Mouse (Mus musculus) heart, adult 2 months (tissue): ENCODE measurements around the gene Zfp507. TPM values are rescaled to one million over a fixed set of nuclear protein-coding genes. Genes with fewer than 3 reads are reported as not detected.

Source experiments
- DNase-seq, 2 experiments: peaks; one replicate each; pipeline ENCODE4 v3.0.0; 2021
- H3K27ac ChIP-seq: fragments of 200-600 bp; 2 replicates; pipeline ENCODE4 v1.8.1; 2022
- H3K27me3 ChIP-seq: fragments of 200-500 bp; 2 replicates; pipeline ENCODE4 v1.6.1; 2012; ENCODE audit warnings: mild to moderate bottlenecking, low read length, inconsistent platforms, mixed read lengths; ENCODE audit not compliant: control insufficient read depth, insufficient read depth
- H3K36me3 ChIP-seq: fragments of 200-500 bp; 2 replicates; pipeline ENCODE4 v1.6.1; 2012; ENCODE audit warnings: low read length, inconsistent platforms; ENCODE audit not compliant: control insufficient read depth, insufficient read depth
- H3K4me1 ChIP-seq: fragments of 200-500 bp; 2 replicates; pipeline ENCODE4 v1.6.1; 2011; ENCODE audit warnings: low read length; ENCODE audit not compliant: control insufficient read depth, insufficient read depth
- H3K4me3 ChIP-seq: fragments of 200-600 bp; 2 replicates; pipeline ENCODE4 v1.8.1; 2022
- H3K79me2 ChIP-seq: fragments of 200-500 bp; replicated peaks from 2 replicates; pipeline ENCODE4 v1.6.1; 2012; ENCODE audit warnings: mild to moderate bottlenecking, inconsistent platforms, low read length, moderate library complexity, mixed read lengths; ENCODE audit not compliant: control insufficient read depth, insufficient read depth
- H3K9ac ChIP-seq: fragments of 200-500 bp; 2 replicates; pipeline ENCODE4 v1.6.1; 2012; ENCODE audit warnings: low read depth, mild to moderate bottlenecking, control low read depth, inconsistent platforms, low read length, mixed read lengths
- CTCF ChIP-seq: fragments of 200-600 bp; IDR thresholded peaks from 2 replicates; pipeline ENCODE4 v1.8.1; 2022; ENCODE audit warnings: antibody characterized with exemption, mild to moderate bottlenecking, moderate library complexity
- EP300 ChIP-seq: fragments of 200-500 bp; IDR thresholded peaks from 2 replicates; pipeline ENCODE4 v1.6.1; 2011; ENCODE audit warnings: low read depth, low read length, control low read depth; ENCODE audit not compliant: insufficient read depth
- POLR2A ChIP-seq: fragments of 200-500 bp; IDR thresholded peaks from 2 replicates; pipeline ENCODE4 v1.6.1; 2011; ENCODE audit warnings: mild to moderate bottlenecking, low read depth, low read length, control low read depth; ENCODE audit not compliant: insufficient read depth
- WGBS: fragments of 180-500 bp; shearing (Covaris S2); methylation state at CpG from one replicate; pipeline ENCODE4 v1.1.7; 2018; 5-methylcytosine and 5-hydroxymethylcytosine counted together
- intact Hi-C: fragments of 180-260 bp; cut with DNase I; formaldehyde crosslinking; loops from one replicate; pipeline ENCODE4 v1.15.1; 2025
- polyA plus RNA-seq: library from polyadenylated mRNA; depleted of rRNA; stranded (reverse); fragments of >200 nt; gene quantifications from 2 replicates; pipeline ENCODE4 v1.2.3, GENCODE M21; 2012
- total RNA-seq, 2 experiments: library from RNA; stranded (reverse); gene quantifications; 2 replicates each; pipeline ENCODE4 v1.2.3; 2021

Zfp507 gene
- total and polyA plus RNA-seq, 3 experiments, result 3.7 to 11.2 (median 9.4) TPM

DNA sequence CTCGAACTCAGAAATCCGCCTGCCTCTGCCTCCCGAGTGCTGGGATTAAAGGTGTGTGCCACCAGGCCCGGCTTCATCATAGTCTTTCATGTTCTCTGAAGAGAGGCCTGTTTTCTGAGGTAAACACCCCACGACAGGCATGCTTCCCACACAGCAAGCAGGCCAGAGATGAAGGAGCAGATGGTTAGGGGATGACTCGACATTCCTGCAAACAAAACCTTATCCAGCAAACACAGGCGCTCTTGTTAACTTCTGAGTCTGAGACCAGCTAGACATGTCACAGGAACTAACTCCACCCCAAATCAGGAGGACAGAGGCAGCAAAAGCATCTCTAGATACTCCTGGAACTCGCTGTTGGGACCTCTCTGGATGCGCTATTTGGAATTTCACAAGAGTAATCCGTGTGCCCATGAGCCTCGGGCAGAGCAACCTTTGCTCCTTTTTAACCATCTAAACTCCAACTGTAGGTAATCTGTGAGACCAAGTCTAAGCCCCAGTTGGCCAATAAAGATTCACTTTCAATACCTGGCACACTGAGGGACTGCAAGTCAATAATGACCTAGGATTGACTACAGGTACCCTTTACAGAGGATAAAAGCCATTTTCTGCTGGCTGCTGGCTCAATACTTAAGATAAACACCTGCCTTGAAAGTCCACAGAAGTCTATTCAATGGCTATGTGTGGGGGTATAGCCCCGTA is 10.5 kb downstream of the Zfp507 start:
- WGBS, result 82% methylated on average over 12 of the region's 12 CpGs
- intact Hi-C loops, result no loop called here
- no peak for TF ChIP-seq EP300
- no peak for TF ChIP-seq CTCF
- no peak for TF ChIP-seq POLR2A

DNA sequence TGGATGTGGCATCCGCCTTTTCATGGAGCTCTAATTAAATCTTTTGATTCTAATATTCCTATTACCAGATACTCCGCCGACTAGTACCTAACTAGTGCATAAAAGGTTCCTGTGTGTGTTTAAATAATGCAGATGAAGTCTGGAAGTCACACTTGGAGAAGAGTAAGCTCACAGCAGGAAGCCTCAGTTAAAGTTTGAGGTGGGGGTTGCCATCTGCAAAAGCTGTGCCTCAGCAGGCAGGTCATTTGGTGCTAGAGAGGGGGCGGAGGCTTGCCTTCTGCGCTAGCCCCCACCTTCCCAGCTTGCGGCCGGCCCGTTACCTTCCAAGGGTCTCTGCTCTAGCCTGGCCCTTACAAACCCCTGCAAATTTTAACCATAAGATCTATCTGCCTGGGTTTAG is 11.9 kb downstream of the Zfp507 start:
- intact Hi-C loops, result no loop called here
- Histone ChIP-seq H3K27me3 (no peaks in the 10 kb centered on the region), H3K27ac (no peak overlapping the region), H3K4me1 (no peaks in the 10 kb centered on the region), H3K9ac (no peak overlapping the region), H3K79me2 (no peaks in the 10 kb centered on the region), H3K4me3 (no peak overlapping the region), H3K36me3 (no peaks in the 10 kb centered on the region; the same call in 1 of the 2 replicates)
- no peak for DNase-seq
- TF ChIP-seq POLR2A, result no peak
- TF ChIP-seq CTCF, result no peak
- TF ChIP-seq EP300, result no peak
- 91% methylated on average over 8 of the region's 8 CpGs for WGBS

More for the DNA sequence above, 10.5 kb downstream of the Zfp507 start:
- Histone ChIP-seq H3K79me2 (no peaks in the 10 kb centered on the region), H3K27me3 (no peaks in the 10 kb centered on the region), H3K4me1 (peaks cover 1% of the 10 kb centered on the region; the same call in 1 of the 2 replicates), H3K27ac (no peak overlapping the region), H3K4me3 (no peak overlapping the region), H3K36me3 (peaks cover 2% of the 10 kb centered on the region; the same call in 1 of the 2 replicates), H3K9ac (no peak overlapping the region)
- DNase-seq, result no peak

DNA sequence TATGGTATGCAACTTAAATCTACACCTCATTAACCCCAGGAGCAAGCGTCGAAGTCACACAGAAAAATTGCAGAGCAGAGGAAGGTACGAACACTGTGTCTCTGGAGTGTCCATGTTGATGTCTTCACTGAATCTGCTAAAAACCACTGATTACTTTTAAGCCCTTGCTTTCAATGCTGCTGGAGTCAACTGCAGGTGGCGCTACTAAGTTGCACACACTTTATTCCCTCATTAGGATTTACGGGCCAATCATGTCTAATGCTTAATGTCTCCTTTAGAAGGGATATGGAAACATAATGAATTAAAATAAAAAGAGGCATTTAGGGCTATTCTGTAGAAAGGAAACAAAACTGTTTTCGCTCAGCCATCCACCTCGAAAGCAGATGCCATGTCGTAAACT is 12.6 kb downstream of the Zfp507 start:
- intact Hi-C loops, result no loop called here
- 93% methylated on average over 8 of the region's 8 CpGs for WGBS
- DNase-seq, result no peak
- H3K4me3 ChIP-seq, result no peak overlapping the region
- H3K27me3 ChIP-seq, result no peaks in the 10 kb centered on the region
- H3K79me2 ChIP-seq, result no peaks in the 10 kb centered on the region
- H3K36me3 ChIP-seq, result no peaks in the 10 kb centered on the region; the same call in 1 of the 2 replicates
- H3K27ac ChIP-seq, result no peak overlapping the region
- TF ChIP-seq CTCF, result peak; percentile 58
- TF ChIP-seq EP300, result no peak
- H3K4me1 ChIP-seq, result no peaks in the 10 kb centered on the region
- no peak overlapping the region for H3K9ac ChIP-seq

DNA sequence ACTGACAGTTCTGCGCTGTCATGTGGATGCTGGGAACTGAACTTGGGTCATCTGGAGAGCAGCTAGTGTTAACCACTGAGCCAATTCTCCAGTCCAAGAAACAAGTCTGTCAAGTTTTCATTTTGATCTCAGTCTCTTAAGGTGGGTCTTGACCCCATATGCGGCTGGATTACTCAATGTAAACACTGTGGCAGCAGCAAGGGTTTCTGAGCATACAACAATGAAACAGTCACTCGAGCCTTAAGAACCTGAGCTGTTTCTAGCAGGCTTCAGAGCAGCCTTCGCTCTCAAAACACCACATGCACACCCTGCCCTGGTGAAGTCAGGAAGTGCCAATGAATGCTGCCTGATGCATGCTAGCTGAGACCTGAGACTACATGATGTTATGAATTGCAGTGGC is 17.2 kb downstream of the Zfp507 start:
- H3K4me3 ChIP-seq, result no peak overlapping the region
- no peak overlapping the region for H3K27ac ChIP-seq
- intact Hi-C loops, result no loop called here
- WGBS, result 87% methylated on average over 4 of the region's 4 CpGs
- no peak for DNase-seq
- no peak overlapping the region for H3K9ac ChIP-seq
- no peak for TF ChIP-seq CTCF
- TF ChIP-seq EP300, result no peak
- no peak for TF ChIP-seq POLR2A
- no peaks in the 10 kb centered on the region; the same call in 1 of the 2 replicates for H3K36me3 ChIP-seq
- no peaks in the 10 kb centered on the region for H3K4me1 ChIP-seq
- H3K27me3 ChIP-seq, result no peaks in the 10 kb centered on the region
- H3K79me2 ChIP-seq, result no peaks in the 10 kb centered on the region

DNA sequence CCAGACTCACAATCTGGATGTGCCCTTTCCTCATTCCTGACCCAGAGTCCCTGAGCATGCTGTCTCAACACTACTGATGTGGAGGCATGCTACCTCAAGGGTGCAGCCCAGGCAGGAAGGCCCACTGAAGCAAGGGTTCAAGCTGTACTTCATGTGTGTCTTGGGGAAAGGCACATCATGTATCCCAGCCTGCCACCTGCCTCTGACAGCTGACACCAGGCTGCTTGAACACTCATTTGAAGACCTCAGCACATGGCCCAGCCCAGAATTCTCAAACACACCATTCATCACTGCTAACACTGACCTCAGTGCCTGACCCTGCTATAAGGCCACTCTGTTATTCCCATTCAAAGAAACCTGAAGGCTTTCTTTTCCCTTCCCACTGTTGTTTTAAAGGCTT is 20.6 kb downstream of the Zfp507 start:
- Histone ChIP-seq H3K79me2 (no peaks in the 10 kb centered on the region), H3K36me3 (no peaks in the 10 kb centered on the region; the same call in 1 of the 2 replicates), H3K4me1 (no peaks in the 10 kb centered on the region), H3K9ac (no peak overlapping the region), H3K27ac (no peak overlapping the region), H3K27me3 (no peaks in the 10 kb centered on the region), H3K4me3 (no peak overlapping the region)
- TF ChIP-seq POLR2A (no peak), CTCF (no peak), EP300 (no peak)
- no peak for DNase-seq
- intact Hi-C loops, result no loop called here

DNA sequence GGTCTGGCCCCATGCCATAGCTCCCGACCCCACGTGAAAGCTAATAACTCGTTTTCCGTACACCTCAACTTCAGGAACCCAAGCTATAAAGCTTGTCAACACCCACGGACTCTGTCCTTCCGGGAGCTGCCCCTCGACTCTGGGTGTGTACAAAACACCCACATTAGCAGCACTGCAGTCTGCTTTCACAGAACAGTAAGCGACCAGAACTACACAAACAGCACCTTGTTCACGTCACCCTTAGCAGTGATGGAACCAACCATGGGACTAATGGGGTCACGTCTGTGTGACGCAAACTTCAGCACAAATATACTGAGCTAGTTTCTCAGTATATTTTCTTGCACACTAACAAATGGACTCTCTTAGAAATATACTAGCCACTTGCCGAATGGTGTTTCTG is 28.7 kb downstream of the Zfp507 start:
- Histone ChIP-seq H3K36me3 (no peaks in the 10 kb centered on the region), H3K27me3 (no peaks in the 10 kb centered on the region), H3K4me3 (no peak overlapping the region), H3K4me1 (no peaks in the 10 kb centered on the region), H3K9ac (no peak overlapping the region), H3K27ac (no peak overlapping the region), H3K79me2 (no peaks in the 10 kb centered on the region)
- WGBS, result 90% methylated on average over 12 of the region's 12 CpGs
- TF ChIP-seq EP300 (no peak), CTCF (no peak), POLR2A (no peak)
- DNase-seq, result no peak
- intact Hi-C loops, result no loop called here
